Comparison of ENCODE assay signal across 27 mouse cellular contexts in the genomic region with DNA sequence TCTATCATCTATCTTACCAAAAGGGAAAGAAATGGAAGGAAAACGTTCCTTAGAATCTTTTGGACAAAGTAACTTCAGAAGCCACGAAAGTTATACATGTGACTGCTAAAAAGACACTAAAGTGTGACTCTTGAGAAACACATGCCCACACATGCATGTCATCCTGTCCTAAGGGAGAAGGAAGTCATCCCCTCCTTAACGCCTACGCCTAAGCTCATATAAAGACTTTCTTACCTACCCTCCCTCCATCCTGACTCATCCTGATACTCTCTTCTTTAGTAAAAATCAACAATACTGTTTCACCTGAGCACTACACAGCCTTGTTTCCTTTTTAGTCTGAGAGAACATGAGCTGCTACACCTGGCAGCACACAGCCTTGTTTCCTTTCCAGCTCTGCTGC. TPM values are rescaled to one million over a fixed set of nuclear protein-coding genes. Genes with fewer than 3 reads are reported as not detected.
A peak's percentile ranks its signal among the peaks of the same experiment; 100 is the strongest.
DNase-seq lines count a peak whose midpoint lies in the region; ATAC-seq and TF ChIP-seq lines count a peak whose summit lies in the region.
"Had no signal": no experiment of that assay in that cellular context is flagged by ENCODE, and none has a peak within 500 bp of the region (broad histone marks: within the 10 kb centered on the region; RNA-seq: fewer than 3 reads in every experiment).

No protein-coding gene starts in this region.

- TF ChIP-seq POLR2A in spleen, adult 2 months (IDR thresholded peaks at IDR 0.05; ENCODE audit: low read depth, low read length) = no peak

- ATAC-seq in CD4-positive, CD25-positive, alpha-beta regulatory T cell, adult 4 months = peak; percentile 65
- ATAC-seq in heart, embryonic 11.5 days (replicated peaks; ENCODE audit: insufficient number of reproducible peaks, low FRiP score, low TSS enrichment) = no peak
- ATAC-seq: forebrain, embryonic 14.5 days; forebrain, postnatal 0 days; intestine, embryonic 16.5 days had no signal

- no peaks in the 10 kb centered on the region for H3K36me3 ChIP-seq in spleen, adult 2 months (ENCODE audit: control insufficient read depth, insufficient read depth, low read length)
- H3K36me3 ChIP-seq in heart, embryonic 11.5 days (ENCODE audit: control insufficient read depth, insufficient read depth, low read length) = no peaks in the 10 kb centered on the region
- H3K36me3 ChIP-seq: embryonic facial prominence, embryonic 12.5 days; embryonic facial prominence, embryonic 15.5 days; heart, embryonic 10.5 days; hindbrain, embryonic 12.5 days; hindbrain, embryonic 15.5 days had no signal

- no peaks in the 10 kb centered on the region for H3K27me3 ChIP-seq in spleen, adult 2 months (ENCODE audit: control insufficient read depth, insufficient read depth, low read length)
- no peaks in the 10 kb centered on the region for H3K27me3 ChIP-seq in heart, embryonic 11.5 days (ENCODE audit: control insufficient read depth, insufficient read depth, low read length)
- H3K27me3 ChIP-seq: embryonic facial prominence, embryonic 12.5 days; embryonic facial prominence, embryonic 15.5 days; hindbrain, embryonic 12.5 days; hindbrain, embryonic 15.5 days had no signal

- H3K9me3 ChIP-seq in heart, embryonic 11.5 days (replicated peaks; ENCODE audit: control insufficient read depth, low read length) = no peaks in the 10 kb centered on the region
- H3K9me3 ChIP-seq: embryonic facial prominence, embryonic 12.5 days; embryonic facial prominence, embryonic 15.5 days; heart, embryonic 10.5 days; hindbrain, embryonic 12.5 days; hindbrain, embryonic 15.5 days had no signal

- peak overlapping the region; percentile 23; the same call in 1 of the 2 replicates for H3K27ac ChIP-seq in spleen, adult 2 months (ENCODE audit: insufficient read depth, low read length)
- H3K27ac ChIP-seq in heart, embryonic 11.5 days (ENCODE audit: low read depth, low read length) = no peak overlapping the region
- H3K27ac ChIP-seq: embryonic facial prominence, embryonic 12.5 days; embryonic facial prominence, embryonic 15.5 days; gastrocnemius, adult 2 months; heart, adult 2 months; heart, embryonic 10.5 days; hindbrain, embryonic 12.5 days; hindbrain, embryonic 15.5 days had no signal

- no peak overlapping the region for H3K4me3 ChIP-seq in spleen, adult 2 months (ENCODE audit: extremely low read depth, insufficient read depth, insufficient read length)
- no peak overlapping the region for H3K4me3 ChIP-seq in heart, embryonic 11.5 days (ENCODE audit: low read depth, low read length)
- H3K4me3 ChIP-seq: embryonic facial prominence, embryonic 12.5 days; embryonic facial prominence, embryonic 15.5 days; gastrocnemius, adult 2 months; heart, adult 2 months; heart, embryonic 10.5 days; hindbrain, embryonic 12.5 days; hindbrain, embryonic 15.5 days had no signal

- peaks cover 7% of the 10 kb centered on the region; the same call in 1 of the 2 replicates for H3K4me1 ChIP-seq in spleen, adult 2 months (ENCODE audit: control insufficient read depth, insufficient read depth, insufficient read length)
- no peaks in the 10 kb centered on the region for H3K4me1 ChIP-seq in heart, embryonic 11.5 days (ENCODE audit: control insufficient read depth, insufficient read depth, low read length)
- H3K4me1 ChIP-seq: embryonic facial prominence, embryonic 12.5 days; embryonic facial prominence, embryonic 15.5 days; heart, embryonic 10.5 days; hindbrain, embryonic 12.5 days; hindbrain, embryonic 15.5 days had no signal

- H3K4me2 ChIP-seq in heart, embryonic 11.5 days = no peak overlapping the region
- H3K4me2 ChIP-seq: embryonic facial prominence, embryonic 12.5 days; embryonic facial prominence, embryonic 15.5 days; hindbrain, embryonic 12.5 days; hindbrain, embryonic 15.5 days had no signal

- DNase-seq in spleen, adult 2 months (ENCODE audit: low read depth in 1 of 2, low spot score in 2 of 2) = no peak
- DNase-seq in spleen, adult 18-20 months = no peak
- peak; percentile 41 for DNase-seq in induced T-regulatory cell, adult 2 months (ENCODE audit: low read depth)
- no peak for DNase-seq in natural killer cell, adult 2 months (ENCODE audit: low spot score in 2 of 2)
- no peak for DNase-seq in left cerebral cortex, postnatal 14 days (ENCODE audit: low spot score in 2 of 2)
- DNase-seq: adrenal gland, postnatal 10 days; adrenal gland, postnatal 36 days; cerebellum, adult 11 months; cerebellum, adult 2 months; cerebellum, adult 9-11 months; cerebellum, postnatal 25 days; forebrain, postnatal 0 days; gastrocnemius, adult 2 months; gastrocnemius, postnatal 14 days; heart, adult 2 months had no signal

- H3K9ac ChIP-seq in heart, embryonic 11.5 days (ENCODE audit: low read depth, low read length) = no peak overlapping the region
- H3K9ac ChIP-seq: embryonic facial prominence, embryonic 12.5 days; embryonic facial prominence, embryonic 15.5 days; forebrain, postnatal 0 days; hindbrain, embryonic 12.5 days; hindbrain, embryonic 15.5 days had no signal

- intact Hi-C loops in left cerebral cortex, postnatal 14 days (cut with DNase I) = no loop called here

- 52% methylated on average over 4 of the region's 4 CpGs for WGBS in spleen, adult 2 months
- 78% methylated on average over 4 of the region's 4 CpGs for WGBS in heart, embryonic 11.5 days (ENCODE audit: insufficient replicate concordance)

- no peak for TF ChIP-seq CTCF in spleen, adult 2 months (IDR thresholded peaks at IDR 0.05; ENCODE audit: extremely low read depth, insufficient read depth, insufficient read length, insufficient replicate concordance)

RNA-seq across cellular contexts. Expression of gene Hfm1, which starts 40.6 kb away (rescaled TPM):
- polyA plus RNA-seq in spleen, adult 2 months (2012; rRNA removed) = not detected in 2 replicates
- polyA plus RNA-seq in CD4-positive, CD25-positive, alpha-beta regulatory T cell, adult 4 months (2017; shearing (Covaris generic)) = not detected
- total RNA-seq in left cerebral cortex, postnatal 14 days (2021) = 1 to 10 TPM; 1.8 TPM
- polyA plus RNA-seq in heart, embryonic 11.5 days (2014; fragmentation: Nextera tagmentation; extraction: Ambion mirVana) = 1.2 and 1.6 TPM in 2 replicates
- total RNA-seq: gastrocnemius, adult 2 months; gastrocnemius, postnatal 14 days; granulocyte monocyte progenitor cell, adult 5-6 weeks; heart, adult 2 months; heart, postnatal 25 days had no signal
- polyA plus RNA-seq: C2C12; heart, adult 2 months had no signal
